Mouse (Mus musculus) erythroblast, embryonic 14.5 days (primary cell): ENCODE data around the gene Mettl11b. TPM values are rescaled to one million over a fixed set of nuclear protein-coding genes. Genes with fewer than 3 reads are reported as not detected.
"Not testable (repeated sequence)": the region's sequence is repeated elsewhere in the genome, so short reads cannot be mapped to it uniquely, and the experiment has no call there.

Experiments
- H3K27me3 ChIP-seq: 2 replicates; pipeline ENCODE4 v1.6.1; 2012; ENCODE audit warnings: inconsistent platforms; ENCODE audit not compliant: control insufficient read depth
- H3K36me3 ChIP-seq: 2 replicates; pipeline ENCODE4 v1.6.1; 2012; ENCODE audit warnings: mild to moderate bottlenecking, inconsistent platforms; ENCODE audit not compliant: control insufficient read depth
- H3K4me1 ChIP-seq: 2 replicates; pipeline ENCODE4 v1.6.1; 2012; ENCODE audit warnings: inconsistent platforms; ENCODE audit not compliant: control insufficient read depth
- H3K4me3 ChIP-seq: replicated peaks from 2 replicates; pipeline ENCODE3; 2012; ENCODE audit warnings: moderate library complexity, mild to moderate bottlenecking, inconsistent platforms
- H3K9me3 ChIP-seq: 2 replicates; pipeline ENCODE4 v1.6.1; 2012; ENCODE audit warnings: low read length, inconsistent platforms, mixed read lengths; ENCODE audit not compliant: control insufficient read depth
- GATA1 ChIP-seq: IDR thresholded peaks from 2 replicates; pipeline ENCODE4 v1.6.1; 2012; ENCODE audit warnings: low read length, inconsistent platforms, mixed read lengths
- TAL1 ChIP-seq: IDR thresholded peaks from 3 replicates; pipeline ENCODE4 v1.6.1; 2012; ENCODE audit warnings: low read length, inconsistent platforms, mixed read lengths
- polyA plus RNA-seq: library from polyadenylated mRNA; stranded (reverse); fragments of >175 nt; gene quantifications from 2 replicates; pipeline ENCODE4 v1.2.3, GENCODE M21; 2012

Mettl11b gene
- polyA plus RNA-seq, result not detected in 2 replicates

- TF ChIP-seq TAL1 (no peak), GATA1 (no peak)
- no peak within 1 kb of the TSS for H3K4me3 ChIP-seq
- H3K36me3 ChIP-seq, result no peaks in the 10 kb centered on the region
- H3K9me3 ChIP-seq, result peaks cover 11% of the 10 kb centered on the region
- H3K4me1 ChIP-seq, result no peaks in the 10 kb centered on the region
- no peaks in the 10 kb centered on the region for H3K27me3 ChIP-seq
These were observed at the start of gene Mettl11b for GRCm38 (mm10) chr1:163725106-163725759. TSS of gene Mettl11b (minus strand) at chr1:163725232.

- no peak for TF ChIP-seq TAL1
- TF ChIP-seq GATA1, result no peak
- H3K36me3 ChIP-seq, result no peaks in the 10 kb centered on the region
- no peaks in the 10 kb centered on the region for H3K9me3 ChIP-seq
- no peak overlapping the region for H3K4me3 ChIP-seq
- no peaks in the 10 kb centered on the region for H3K27me3 ChIP-seq
- H3K4me1 ChIP-seq, result no peaks in the 10 kb centered on the region
These were observed 32.6 kb upstream of the Mettl11b start for GRCm38 (mm10) chr1:163757462-163758207.

DNA sequence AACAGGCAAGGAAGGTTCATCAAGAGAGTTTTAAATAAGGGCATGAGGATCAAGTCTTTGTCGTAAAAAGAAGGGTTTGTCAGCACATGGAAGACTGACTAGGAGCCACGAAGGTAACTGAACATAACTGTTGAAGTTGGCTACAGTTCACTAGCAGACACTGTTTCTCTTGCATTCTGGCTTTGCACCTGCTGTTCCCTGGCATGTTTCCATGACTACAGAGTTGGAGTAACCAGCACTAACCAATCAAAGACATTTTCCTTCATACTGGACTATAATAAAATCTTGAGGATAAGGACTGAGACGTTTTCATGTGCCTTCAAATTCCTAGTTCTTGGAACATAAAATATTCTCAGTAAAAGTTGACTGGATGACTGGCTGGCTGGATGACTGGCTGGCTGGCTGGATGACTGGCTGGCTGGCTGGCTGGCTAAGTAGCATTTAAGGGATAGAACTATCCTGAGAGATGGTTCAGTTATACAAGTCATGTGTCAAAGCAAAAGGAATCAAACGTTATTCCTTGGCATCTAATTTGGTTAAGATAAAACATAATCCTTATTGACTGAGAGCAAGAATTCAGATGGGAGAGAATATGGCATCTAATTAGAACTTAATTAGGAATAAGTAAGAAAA lies 26.4 kb upstream of the Mettl11b start:
- no peaks in the 10 kb centered on the region for H3K36me3 ChIP-seq
- H3K4me3 ChIP-seq, result no peak overlapping the region
- TF ChIP-seq GATA1, result no peak
- no peak for TF ChIP-seq TAL1
- H3K27me3 ChIP-seq, result no peaks in the 10 kb centered on the region
- no peaks in the 10 kb centered on the region for H3K9me3 ChIP-seq
- no peaks in the 10 kb centered on the region for H3K4me1 ChIP-seq

DNA sequence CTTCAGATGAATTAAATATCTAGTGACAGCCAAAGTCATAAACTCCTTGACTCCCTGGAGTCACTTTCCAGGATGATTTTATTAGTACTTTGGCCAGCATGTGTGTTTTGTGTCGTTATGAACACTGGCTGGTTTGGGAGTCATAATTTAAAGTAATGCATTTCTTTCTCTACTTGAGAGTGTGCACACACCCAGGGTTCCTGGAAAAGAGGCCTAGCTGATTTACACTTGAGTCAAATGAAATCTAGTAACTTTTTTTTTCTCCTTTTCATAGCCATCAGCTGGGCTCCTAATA lies 12.2 kb upstream of the Mettl11b start:
- Histone ChIP-seq H3K27me3 (no peaks in the 10 kb centered on the region), H3K4me1 (no peaks in the 10 kb centered on the region), H3K9me3 (peaks cover 2% of the 10 kb centered on the region), H3K4me3 (no peak overlapping the region), H3K36me3 (no peaks in the 10 kb centered on the region)
- TF ChIP-seq GATA1, result no peak
- TF ChIP-seq TAL1, result no peak

- TF ChIP-seq GATA1 (no peak), TAL1 (no peak)
- H3K27me3 ChIP-seq, result no peaks in the 10 kb centered on the region
- no peaks in the 10 kb centered on the region for H3K36me3 ChIP-seq
- no peaks in the 10 kb centered on the region for H3K4me1 ChIP-seq
- no peak overlapping the region for H3K4me3 ChIP-seq
- peaks cover 7% of the 10 kb centered on the region for H3K9me3 ChIP-seq
These were observed 11.6 kb upstream of the Mettl11b start for GRCm38 (mm10) chr1:163736441-163737238.

DNA sequence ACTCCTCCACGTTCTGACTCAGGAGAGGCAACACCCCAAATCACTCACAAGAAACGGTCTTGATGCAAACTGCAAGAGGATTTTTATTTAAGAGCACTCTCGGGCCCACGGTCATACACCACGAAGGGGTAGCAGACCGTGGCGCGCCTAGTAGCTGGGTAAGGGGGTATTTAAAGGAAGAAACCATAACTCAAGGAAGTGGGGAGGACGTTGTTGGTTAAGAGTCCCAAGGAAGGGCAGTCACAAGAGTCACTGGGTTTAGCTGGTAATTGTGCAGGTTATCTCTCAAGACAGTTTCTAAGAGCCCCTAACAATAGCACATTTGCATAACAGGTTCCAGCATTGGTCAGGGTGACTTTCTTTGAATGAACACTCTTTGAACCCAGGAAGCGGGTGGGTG lies 6.1 kb upstream of the Mettl11b start:
- H3K4me3 ChIP-seq, H3K36me3 ChIP-seq, H3K27me3 ChIP-seq, H3K4me1 ChIP-seq: not testable (repeated sequence)
- peaks cover 21% of the 10 kb centered on the region for H3K9me3 ChIP-seq

DNA sequence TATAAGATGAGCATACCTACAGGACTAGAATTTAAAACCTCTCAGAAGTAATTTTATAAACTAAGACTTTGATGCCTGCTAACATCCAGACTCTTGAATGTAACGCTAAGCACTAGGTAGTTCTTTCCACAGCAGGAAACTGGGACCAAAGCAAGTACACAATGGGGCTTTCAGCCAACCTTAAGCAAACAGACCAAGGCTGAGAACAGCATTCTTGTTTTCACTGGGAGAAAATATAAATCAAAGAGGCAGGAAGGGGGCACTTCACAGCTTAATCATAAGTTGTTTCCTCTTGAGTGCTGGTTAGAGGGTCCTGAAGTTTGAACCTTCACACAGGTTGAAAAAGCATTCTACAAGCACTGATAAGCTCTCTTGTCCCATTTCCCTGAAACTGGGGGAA lies 1.1 kb downstream of the Mettl11b start:
- Histone ChIP-seq H3K4me1 (no peaks in the 10 kb centered on the region), H3K9me3 (peaks cover 4% of the 10 kb centered on the region), H3K4me3 (no peak overlapping the region), H3K27me3 (no peaks in the 10 kb centered on the region), H3K36me3 (no peaks in the 10 kb centered on the region)
- TF ChIP-seq GATA1 (no peak), TAL1 (no peak)

GRCm38 (mm10) chr1:163708618-163709017 lies 16.4 kb downstream of the Mettl11b start:
- Histone ChIP-seq H3K36me3 (no peaks in the 10 kb centered on the region), H3K27me3 (no peaks in the 10 kb centered on the region), H3K9me3 (peaks cover 12% of the 10 kb centered on the region), H3K4me3 (no peak overlapping the region), H3K4me1 (no peaks in the 10 kb centered on the region)
- no peak for TF ChIP-seq GATA1
- no peak for TF ChIP-seq TAL1

GRCm38 (mm10) chr1:163700571-163700970 lies 24.5 kb downstream of the Mettl11b start:
- TF ChIP-seq TAL1, result no peak
- TF ChIP-seq GATA1, result no peak
- no peaks in the 10 kb centered on the region for H3K27me3 ChIP-seq
- no peaks in the 10 kb centered on the region for H3K4me1 ChIP-seq
- H3K4me3 ChIP-seq, result no peak overlapping the region
- H3K36me3 ChIP-seq, result no peaks in the 10 kb centered on the region
- peaks cover 12% of the 10 kb centered on the region; the same call in 1 of the 2 replicates for H3K9me3 ChIP-seq
